10 mouse cellular contexts compared by ENCODE assay signal in the genomic region with DNA sequence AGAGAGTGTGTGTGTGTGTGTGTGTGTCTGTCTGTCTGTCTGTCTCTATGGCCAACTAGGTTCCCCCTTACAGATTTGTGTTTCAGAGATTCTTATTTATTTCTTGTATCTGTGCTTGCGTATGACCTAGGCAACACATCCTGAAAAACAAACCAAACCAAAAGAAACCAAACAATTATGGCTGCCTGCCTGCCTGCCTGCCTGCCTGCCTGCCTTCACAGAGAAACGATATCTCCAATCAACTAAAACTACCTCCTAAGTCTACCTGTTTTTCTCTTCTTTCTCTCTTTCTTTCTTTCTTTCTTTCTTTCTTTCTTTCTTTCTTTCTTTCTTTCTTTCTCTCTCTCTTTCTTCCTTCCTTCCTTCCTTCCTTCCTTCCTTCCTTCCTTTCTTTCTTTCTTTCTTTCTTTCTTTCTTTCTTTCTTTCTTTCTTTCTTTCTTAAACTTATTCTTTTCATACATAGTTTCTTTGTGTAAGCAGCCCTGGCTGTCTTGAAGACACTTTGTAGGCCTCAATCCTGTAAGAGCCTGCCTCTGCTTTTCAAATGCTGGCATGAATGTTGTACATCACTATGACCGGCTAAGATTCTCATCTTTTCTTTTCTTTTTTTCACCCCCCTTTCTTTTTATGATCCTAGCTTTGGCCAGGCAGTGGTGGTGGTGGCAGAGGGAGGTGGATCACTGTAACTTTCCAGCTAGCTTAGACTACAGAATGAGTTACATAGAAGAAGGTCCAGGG. TPM values are rescaled to one million over a fixed set of nuclear protein-coding genes. Genes with fewer than 3 reads are reported as not detected.
DNase-seq lines count a peak whose midpoint lies in the region; ATAC-seq lines count a peak whose summit lies in the region.
"Not testable (repeated sequence)": the region's sequence is repeated elsewhere in the genome, so short reads cannot be mapped to it uniquely, and the experiment has no call there.
"Had no signal": no experiment of that assay in that cellular context is flagged by ENCODE, and none has a peak within 500 bp of the region (broad histone marks: within the 10 kb centered on the region; RNA-seq: fewer than 3 reads in every experiment).

No protein-coding gene starts in this region.

- not testable (repeated sequence) for H3K9ac ChIP-seq in embryonic facial prominence, embryonic 12.5 days; heart, embryonic 12.5 days; kidney, embryonic 15.5 days; limb, embryonic 15.5 days; midbrain, embryonic 16.5 days (ENCODE audit: low read depth, low read length); stomach, embryonic 14.5 days (replicated peaks; ENCODE audit: low read depth, low read length)

- not testable (repeated sequence) for H3K27ac ChIP-seq in embryonic facial prominence, embryonic 12.5 days; heart, embryonic 12.5 days (ENCODE audit: poor library complexity, severe bottlenecking); kidney, embryonic 15.5 days; limb, embryonic 15.5 days; midbrain, embryonic 16.5 days (ENCODE audit: low read length); stomach, embryonic 14.5 days (ENCODE audit: low read length)

- ATAC-seq in embryonic facial prominence, embryonic 12.5 days (ENCODE audit: insufficient number of reproducible peaks, insufficient read depth, low FRiP score, low TSS enrichment) = peak; percentile 74; the same call in 1 of the 2 replicates
- ATAC-seq in heart, embryonic 12.5 days (ENCODE audit: insufficient number of reproducible peaks, low FRiP score) = peak; percentile 76
- peak; percentile 47; the same call in 1 of the 2 replicates for ATAC-seq in kidney, embryonic 15.5 days (replicated peaks; ENCODE audit: low FRiP score)
- ATAC-seq in limb, embryonic 15.5 days (ENCODE audit: insufficient number of reproducible peaks, low FRiP score, low TSS enrichment, low read depth) = peak; percentile 72
- peak; percentile 72 for ATAC-seq in midbrain, embryonic 16.5 days
- peak; percentile 68; the same call in 1 of the 2 replicates for ATAC-seq in stomach, embryonic 14.5 days (ENCODE audit: insufficient number of reproducible peaks, insufficient read depth, low FRiP score, low read depth)

- H3K27me3 ChIP-seq in embryonic facial prominence, embryonic 12.5 days; heart, embryonic 12.5 days (replicated peaks); kidney, embryonic 15.5 days; limb, embryonic 15.5 days; midbrain, embryonic 16.5 days (ENCODE audit: control insufficient read depth, insufficient read depth, low read depth, low read length); stomach, embryonic 14.5 days (ENCODE audit: control insufficient read depth, insufficient read depth, low read length): not testable (repeated sequence)

- WGBS in embryonic facial prominence, embryonic 12.5 days = 67% methylated on average over 3 of the region's 3 CpGs
- 64% methylated on average over 3 of the region's 3 CpGs for WGBS in heart, embryonic 12.5 days
- WGBS in kidney, embryonic 15.5 days = 68% methylated on average over 3 of the region's 3 CpGs
- 70% methylated on average over 3 of the region's 3 CpGs for WGBS in limb, embryonic 15.5 days
- WGBS in midbrain, embryonic 16.5 days = 74% methylated on average over 3 of the region's 3 CpGs
- 71% methylated on average over 3 of the region's 3 CpGs for WGBS in stomach, embryonic 14.5 days

- peak; percentile 89 for DNase-seq in A20 (ENCODE audit: low read depth, low spot score)
- DNase-seq in adrenal gland, postnatal 14 days = peak; percentile 66

- H3K9me3 ChIP-seq in embryonic facial prominence, embryonic 12.5 days; heart, embryonic 12.5 days (replicated peaks); kidney, embryonic 15.5 days (replicated peaks); limb, embryonic 15.5 days; midbrain, embryonic 16.5 days (replicated peaks; ENCODE audit: control insufficient read depth, low read length, poor library complexity, severe bottlenecking); stomach, embryonic 14.5 days (ENCODE audit: control insufficient read depth, low read depth, low read length): not testable (repeated sequence)

- H3K4me1 ChIP-seq in embryonic facial prominence, embryonic 12.5 days; heart, embryonic 12.5 days (replicated peaks); kidney, embryonic 15.5 days; limb, embryonic 15.5 days; midbrain, embryonic 16.5 days (ENCODE audit: control insufficient read depth, insufficient read depth, low read length); stomach, embryonic 14.5 days (ENCODE audit: control insufficient read depth, insufficient read depth, low read length): not testable (repeated sequence)

- not testable (repeated sequence) for H3K4me2 ChIP-seq in embryonic facial prominence, embryonic 12.5 days (replicated peaks); heart, embryonic 12.5 days; kidney, embryonic 15.5 days; limb, embryonic 15.5 days; midbrain, embryonic 16.5 days (ENCODE audit: low read length); stomach, embryonic 14.5 days (replicated peaks; ENCODE audit: low read depth, low read length)

- not testable (repeated sequence) for H3K4me3 ChIP-seq in embryonic facial prominence, embryonic 12.5 days; heart, embryonic 12.5 days; kidney, embryonic 15.5 days (replicated peaks); limb, embryonic 15.5 days; midbrain, embryonic 16.5 days (ENCODE audit: low read depth, low read length); stomach, embryonic 14.5 days (ENCODE audit: low read depth, low read length)

- H3K36me3 ChIP-seq in embryonic facial prominence, embryonic 12.5 days; heart, embryonic 12.5 days; kidney, embryonic 15.5 days; limb, embryonic 15.5 days; midbrain, embryonic 16.5 days (ENCODE audit: control insufficient read depth, insufficient read depth, low read length); stomach, embryonic 14.5 days (ENCODE audit: control insufficient read depth, insufficient read depth, low read length): not testable (repeated sequence)

RNA-seq across cellular contexts. Expression of gene Gm14496, which starts 59.7 kb away (rescaled TPM):
- total RNA-seq in adrenal gland, postnatal 14 days (2021) = not detected in 2 replicates
- polyA plus RNA-seq in embryonic facial prominence, embryonic 12.5 days (2016; fragmentation: Nextera tagmentation; extraction: Ambion mirVana) = not detected in 2 replicates
- not detected in 2 replicates for polyA plus RNA-seq in heart, embryonic 12.5 days (2016; fragmentation: Nextera tagmentation; extraction: Ambion mirVana)
- not detected in 2 replicates for polyA plus RNA-seq in kidney, embryonic 15.5 days (2015; fragmentation: Nextera tagmentation; extraction: Ambion mirVana)
- not detected in 2 replicates for polyA plus RNA-seq in limb, embryonic 15.5 days (2015; fragmentation: Nextera tagmentation; extraction: Ambion mirVana)
- polyA plus RNA-seq in midbrain, embryonic 16.5 days (2015; fragmentation: Nextera tagmentation; extraction: Ambion mirVana) = not detected in 2 replicates
- not detected in 2 replicates for polyA plus RNA-seq in stomach, embryonic 14.5 days (2014; fragmentation: Nextera tagmentation; extraction: Ambion mirVana)
- polyA plus RNA-seq: forebrain, embryonic 16.5 days; kidney, embryonic 16.5 days had no signal
